Mouse (Mus musculus): ENCODE data around the gene Sowaha. TPM values are rescaled to one million over a fixed set of nuclear protein-coding genes. Genes with fewer than 3 reads are reported as not detected.
A peak's percentile ranks its signal among the peaks of the same experiment; 100 is the strongest.
"Not testable (repeated sequence)": the region's sequence is repeated elsewhere in the genome, so short reads cannot be mapped to it uniquely, and the experiment has no call there.

Gene Sowaha
- polyA plus RNA-seq, 1 experiment from 2014 or later = 1.1 TPM

DNA sequence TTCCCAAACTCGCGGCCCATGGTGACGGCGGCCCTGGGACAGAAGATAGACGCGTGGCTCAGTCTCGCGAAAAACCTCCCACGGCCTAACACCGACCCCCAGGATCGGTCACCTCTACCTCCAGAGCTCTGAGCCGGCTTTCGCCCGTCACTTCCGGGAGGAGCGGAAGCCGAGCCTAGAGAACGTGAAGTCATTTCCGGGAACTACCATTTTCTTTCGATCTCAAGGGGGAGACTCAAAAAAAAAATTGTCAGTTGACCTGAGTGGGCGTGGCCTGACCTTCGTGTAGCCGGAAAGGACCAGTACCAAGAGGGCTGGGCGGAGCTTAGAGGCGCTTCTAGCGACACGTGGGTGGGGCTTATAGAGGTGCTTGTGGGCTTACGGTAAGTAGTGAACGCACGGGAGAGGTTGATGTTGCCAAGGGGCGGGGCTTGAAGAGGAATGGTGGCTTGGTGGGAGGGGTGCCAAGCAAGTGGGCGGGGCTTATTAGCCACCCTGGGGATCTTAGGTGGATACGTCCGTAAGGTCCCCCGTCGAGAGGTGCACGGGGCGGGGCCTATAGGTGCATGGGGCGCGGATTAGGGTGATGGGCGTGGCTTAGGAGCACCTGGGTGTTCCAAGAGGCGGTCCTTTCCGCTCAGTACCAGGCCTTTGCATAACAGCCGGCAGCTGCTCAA, 49.3 kb downstream of the Sowaha start, which contains the start of the genes Uqcrq and Gdf9:
Gene Uqcrq (minus strand): TSS at position 162 of the 677 bp plus-strand sequence.
Gene Gdf9 (plus strand): TSS at position 354 of the 677 bp plus-strand sequence.
- DNase-seq (ENCODE audit: low spot score) = peak; percentile 94
- H3K4me3 ChIP-seq (ENCODE audit: low read depth, low read length) = peak within 1 kb of the TSS; percentile 81
- peak within 1 kb of the TSS; percentile 77 for H3K9ac ChIP-seq (ENCODE audit: low read depth, low read length)
- H3K36me3 ChIP-seq (ENCODE audit: control insufficient read depth, insufficient read depth, low read length) = peaks cover 8% of the 10 kb centered on the region; the same call in 1 of the 2 replicates
- peak within 1 kb of the TSS; percentile 81 for H3K4me2 ChIP-seq
- H3K4me1 ChIP-seq (replicated peaks; ENCODE audit: control insufficient read depth, insufficient read depth, low read length) = peaks cover 30% of the 10 kb centered on the region
- peak; percentile 93 for ATAC-seq (replicated peaks; ENCODE audit: low FRiP score)
- under 1% methylated on average over 44 of the region's 44 CpGs for WGBS
- H3K27ac ChIP-seq (ENCODE audit: low read depth, low read length) = peak within 1 kb of the TSS; percentile 76
- H3K27me3 ChIP-seq (replicated peaks; ENCODE audit: control insufficient read depth, insufficient read depth, low read length) = no peaks in the 10 kb centered on the region
- H3K9me3 ChIP-seq (ENCODE audit: control insufficient read depth, low read length) = no peaks in the 10 kb centered on the region

DNA sequence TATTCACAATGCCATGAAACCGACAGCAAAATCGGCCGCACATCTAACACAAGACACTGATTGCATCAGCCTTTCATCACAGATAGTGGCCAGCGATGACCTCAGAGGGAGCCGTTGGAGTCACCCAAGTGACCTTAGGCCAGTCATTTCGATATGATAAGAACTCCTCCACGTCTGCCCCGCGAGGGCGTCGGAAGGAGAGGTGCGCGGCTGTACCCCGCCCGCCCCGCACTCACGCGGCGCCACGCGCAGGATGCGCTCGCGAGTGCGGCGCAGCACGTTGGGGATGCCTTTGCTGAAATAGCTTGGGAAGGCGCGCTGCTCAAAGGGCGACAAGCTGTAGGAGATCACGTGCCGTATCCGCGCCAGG, 49.8 kb downstream of the Sowaha start:
- peak; percentile 35 for ATAC-seq (replicated peaks; ENCODE audit: low FRiP score)
- H3K27ac ChIP-seq (ENCODE audit: low read depth, low read length) = peak overlapping the region; percentile 65; the same call in 1 of the 2 replicates
- peaks cover 8% of the 10 kb centered on the region; the same call in 1 of the 2 replicates for H3K36me3 ChIP-seq (ENCODE audit: control insufficient read depth, insufficient read depth, low read length)
- H3K9ac ChIP-seq (ENCODE audit: low read depth, low read length) = peak overlapping the region; percentile 77
- WGBS = under 1% methylated on average over 34 of the region's 34 CpGs
- DNase-seq (ENCODE audit: low spot score) = no peak
- peak overlapping the region; percentile 81 for H3K4me3 ChIP-seq (ENCODE audit: low read depth, low read length)
- no peaks in the 10 kb centered on the region for H3K9me3 ChIP-seq (ENCODE audit: control insufficient read depth, low read length)
- no peaks in the 10 kb centered on the region for H3K27me3 ChIP-seq (replicated peaks; ENCODE audit: control insufficient read depth, insufficient read depth, low read length)
- H3K4me2 ChIP-seq = peak overlapping the region; percentile 70
- H3K4me1 ChIP-seq (replicated peaks; ENCODE audit: control insufficient read depth, insufficient read depth, low read length) = peaks cover 30% of the 10 kb centered on the region

DNA sequence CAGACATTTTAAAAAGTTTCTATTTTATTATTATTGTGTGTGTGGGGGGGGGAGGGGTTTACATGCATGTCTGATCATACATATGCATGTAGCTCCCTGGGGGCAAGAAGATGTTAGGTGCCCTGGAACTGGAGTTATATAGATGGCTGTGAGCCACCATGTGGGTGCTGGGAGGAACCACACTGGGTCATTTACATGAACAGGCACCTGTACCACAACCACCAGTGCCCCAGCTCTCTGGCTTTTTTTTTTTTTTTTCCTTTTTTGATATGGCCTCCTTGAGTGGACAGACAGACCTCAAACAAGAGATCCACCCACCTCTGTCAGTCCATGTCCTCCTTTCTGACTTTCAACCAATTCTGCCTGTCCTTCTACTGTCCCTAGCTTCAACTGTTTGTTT, 50.9 kb downstream of the Sowaha start:
- Histone ChIP-seq H3K36me3 (ENCODE audit: control insufficient read depth, insufficient read depth, low read length) (peaks cover 8% of the 10 kb centered on the region; the same call in 1 of the 2 replicates), H3K9ac (ENCODE audit: low read depth, low read length) (peak overlapping the region; percentile 51; the same call in 1 of the 2 replicates), H3K27me3 (replicated peaks; ENCODE audit: control insufficient read depth, insufficient read depth, low read length) (no peaks in the 10 kb centered on the region), H3K27ac (ENCODE audit: low read depth, low read length) (no peak overlapping the region; the same call in 1 of the 2 replicates), H3K9me3 (ENCODE audit: control insufficient read depth, low read length) (no peaks in the 10 kb centered on the region), H3K4me2 (peak overlapping the region; percentile 70), H3K4me3 (ENCODE audit: low read depth, low read length) (peak overlapping the region; percentile 81), H3K4me1 (replicated peaks; ENCODE audit: control insufficient read depth, insufficient read depth, low read length) (peaks cover 30% of the 10 kb centered on the region)
- DNase-seq (ENCODE audit: low spot score) (no peak), ATAC-seq (replicated peaks; ENCODE audit: low FRiP score) (no peak)

GRCm38 (mm10) chr11:53428716-53429057, 51.4 kb downstream of the Sowaha start:
- no peak for DNase-seq (ENCODE audit: low spot score)
- no peak overlapping the region for H3K4me2 ChIP-seq
- no peak for ATAC-seq (replicated peaks; ENCODE audit: low FRiP score)
- no peak overlapping the region for H3K9ac ChIP-seq (ENCODE audit: low read depth, low read length)
- no peak overlapping the region for H3K27ac ChIP-seq (ENCODE audit: low read depth, low read length)
- peaks cover 8% of the 10 kb centered on the region; the same call in 1 of the 2 replicates for H3K36me3 ChIP-seq (ENCODE audit: control insufficient read depth, insufficient read depth, low read length)
- H3K4me1 ChIP-seq (replicated peaks; ENCODE audit: control insufficient read depth, insufficient read depth, low read length) = peaks cover 29% of the 10 kb centered on the region
- H3K27me3 ChIP-seq (replicated peaks; ENCODE audit: control insufficient read depth, insufficient read depth, low read length) = no peaks in the 10 kb centered on the region
- H3K4me3 ChIP-seq (ENCODE audit: low read depth, low read length) = no peak overlapping the region
- 89% methylated on average over 5 of the region's 5 CpGs for WGBS
- no peaks in the 10 kb centered on the region for H3K9me3 ChIP-seq (ENCODE audit: control insufficient read depth, low read length)

DNA sequence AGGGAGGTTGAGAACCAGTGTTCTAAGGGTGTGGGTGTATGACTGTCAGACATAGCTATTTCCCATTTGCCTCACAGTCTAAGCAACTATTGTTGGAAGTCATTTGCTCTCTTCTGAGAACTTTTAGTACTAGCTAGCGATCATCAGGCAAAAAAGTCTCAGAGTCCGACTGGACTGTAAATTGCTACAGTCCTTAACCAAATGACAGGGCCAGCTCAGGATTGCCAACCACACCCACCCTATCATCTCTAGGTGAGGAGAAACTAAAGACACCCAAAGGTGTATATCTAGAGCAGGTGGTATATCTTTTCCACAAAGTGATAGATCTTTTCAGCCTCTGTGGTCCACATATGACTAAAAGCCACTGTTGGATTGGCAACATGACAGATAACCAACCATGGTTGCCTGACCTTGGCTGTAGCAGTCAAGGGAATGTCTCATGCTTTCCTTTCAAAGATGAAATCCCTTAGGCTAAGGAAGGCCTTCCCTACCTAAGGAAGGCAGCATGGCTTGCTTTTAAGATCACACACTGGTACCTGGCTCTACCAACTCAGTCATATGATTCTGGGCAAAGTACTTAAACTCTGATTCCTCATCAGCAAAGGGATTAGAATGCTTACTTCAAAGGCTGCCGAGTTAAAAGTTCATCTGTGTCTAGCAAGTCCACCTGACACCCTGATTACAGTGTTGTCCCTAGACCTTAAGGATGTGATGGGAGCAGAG, 51.9 kb downstream of the Sowaha start:
- no peak for DNase-seq (ENCODE audit: low spot score)
- ATAC-seq (replicated peaks; ENCODE audit: low FRiP score) = no peak

GRCm38 (mm10) chr11:53426914-53427313, 53.2 kb downstream of the Sowaha start:
- not testable (repeated sequence) for H3K9ac ChIP-seq (ENCODE audit: low read depth, low read length); H3K4me3 ChIP-seq (ENCODE audit: low read depth, low read length); H3K4me2 ChIP-seq; DNase-seq (ENCODE audit: low spot score); H3K27me3 ChIP-seq (replicated peaks; ENCODE audit: control insufficient read depth, insufficient read depth, low read length); H3K36me3 ChIP-seq (ENCODE audit: control insufficient read depth, insufficient read depth, low read length); H3K27ac ChIP-seq (ENCODE audit: low read depth, low read length); H3K9me3 ChIP-seq (ENCODE audit: control insufficient read depth, low read length); ATAC-seq (replicated peaks; ENCODE audit: low FRiP score)
- H3K4me1 ChIP-seq (replicated peaks; ENCODE audit: control insufficient read depth, insufficient read depth, low read length) = peaks cover 11% of the 10 kb centered on the region
- 83% methylated on average over 3 of the region's 3 CpGs for WGBS

More for the DNA sequence above, 51.9 kb downstream of the Sowaha start:
- WGBS = 89% methylated on average over 3 of the region's 3 CpGs
- Histone ChIP-seq H3K9ac (ENCODE audit: low read depth, low read length) (no peak overlapping the region), H3K4me2 (no peak overlapping the region), H3K9me3 (ENCODE audit: control insufficient read depth, low read length) (no peaks in the 10 kb centered on the region), H3K27me3 (replicated peaks; ENCODE audit: control insufficient read depth, insufficient read depth, low read length) (no peaks in the 10 kb centered on the region), H3K4me3 (ENCODE audit: low read depth, low read length) (no peak overlapping the region), H3K27ac (ENCODE audit: low read depth, low read length) (no peak overlapping the region), H3K36me3 (ENCODE audit: control insufficient read depth, insufficient read depth, low read length) (peaks cover 8% of the 10 kb centered on the region; the same call in 1 of the 2 replicates), H3K4me1 (replicated peaks; ENCODE audit: control insufficient read depth, insufficient read depth, low read length) (peaks cover 24% of the 10 kb centered on the region)

Other genes starting within 250 kb of the Sowaha start
- 154 and 166 TPM in 2 replicates for gene Hspa4, start 179.8 kb downstream of the Sowaha start, polyA plus RNA-seq (2014; fragmentation: Nextera tagmentation; extraction: Ambion mirVana)
- gene Zcchc10, start 155.6 kb downstream of the Sowaha start, polyA plus RNA-seq (2014; fragmentation: Nextera tagmentation; extraction: Ambion mirVana) = 36.7 and 37.9 TPM in 2 replicates
- 16.5 and 17.3 TPM in 2 replicates for gene Aff4, start 129.4 kb downstream of the Sowaha start, polyA plus RNA-seq (2014; fragmentation: Nextera tagmentation; extraction: Ambion mirVana)
- 5.1 and 6.5 TPM in 2 replicates for gene Leap2, start 57.1 kb downstream of the Sowaha start, polyA plus RNA-seq (2014; fragmentation: Nextera tagmentation; extraction: Ambion mirVana)
- gene Uqcrq, start 49.4 kb downstream of the Sowaha start, polyA plus RNA-seq (2014; fragmentation: Nextera tagmentation; extraction: Ambion mirVana) = 746 and 848 TPM in 2 replicates
- gene Gdf9, start 49.3 kb downstream of the Sowaha start, polyA plus RNA-seq (2014; fragmentation: Nextera tagmentation; extraction: Ambion mirVana) = 0.30 and 0.89 TPM in 2 replicates
- 0.10 TPM in 1 of 2 replicates, not detected in the other for gene Gm10447, start 23.2 kb downstream of the Sowaha start, polyA plus RNA-seq (2014; fragmentation: Nextera tagmentation; extraction: Ambion mirVana)
- 2.6 and 2.7 TPM in 2 replicates for gene Shroom1, start 23.1 kb downstream of the Sowaha start, polyA plus RNA-seq (2014; fragmentation: Nextera tagmentation; extraction: Ambion mirVana)
- gene Gm9837, start 9.8 kb downstream of the Sowaha start, polyA plus RNA-seq (2014; fragmentation: Nextera tagmentation; extraction: Ambion mirVana) = not detected in 2 replicates
- gene Gm9945, start 108 bp downstream of the Sowaha start, polyA plus RNA-seq (2014; fragmentation: Nextera tagmentation; extraction: Ambion mirVana) = not detected in 2 replicates
- 43.4 and 47.4 TPM in 2 replicates for gene Sept8, start 39.0 kb upstream of the Sowaha start, polyA plus RNA-seq (2014; fragmentation: Nextera tagmentation; extraction: Ambion mirVana)
- gene Kif3a, start 87.1 kb upstream of the Sowaha start, polyA plus RNA-seq (2014; fragmentation: Nextera tagmentation; extraction: Ambion mirVana) = 22.3 and 27.4 TPM in 2 replicates
- 1.9 and 3.2 TPM in 2 replicates for gene Il4, start 138.4 kb upstream of the Sowaha start, polyA plus RNA-seq (2014; fragmentation: Nextera tagmentation; extraction: Ambion mirVana)
- gene Il13, start 154.4 kb upstream of the Sowaha start, polyA plus RNA-seq (2014; fragmentation: Nextera tagmentation; extraction: Ambion mirVana) = not detected in 2 replicates
- 36.4 and 37.5 TPM in 2 replicates for gene Rad50, start 227.0 kb upstream of the Sowaha start, polyA plus RNA-seq (2014; fragmentation: Nextera tagmentation; extraction: Ambion mirVana)
- gene Il5, start 240.5 kb upstream of the Sowaha start, polyA plus RNA-seq (2014; fragmentation: Nextera tagmentation; extraction: Ambion mirVana) = not detected in 2 replicates

Data from liver, embryonic 11.5 days (tissue).